Mouse (Mus musculus) hindbrain, embryonic 11.5 days (tissue): ENCODE measurements around the gene Rrp8. TPM values are rescaled to one million over a fixed set of nuclear protein-coding genes. Genes with fewer than 3 reads are reported as not detected.

Source experiments
- ATAC-seq: fragments of 200-750 bp; cut with Nextera tagmentation; 2 replicates; pipeline ENCODE4 v1.8.0; 2017; ENCODE audit warnings: mild to moderate bottlenecking, moderate TSS enrichment, moderate library complexity; ENCODE audit not compliant: low FRiP score
- DNase-seq: peaks from one replicate; pipeline ENCODE4 v3.0.0-alpha.2; 2015; ENCODE audit warnings: low spot score
- H3K27ac ChIP-seq: fragments of 300-500 bp; sonication (generic); 2 replicates; pipeline ENCODE4 v1.5.1; 2014; ENCODE audit warnings: mild to moderate bottlenecking, low read depth, low read length
- H3K27me3 ChIP-seq: fragments of 300-500 bp; sonication (generic); 2 replicates; pipeline ENCODE4 v1.6.1; 2014; ENCODE audit warnings: mild to moderate bottlenecking, low read length, moderate library complexity, mixed read lengths; ENCODE audit not compliant: control insufficient read depth, insufficient read depth
- H3K36me3 ChIP-seq: fragments of 300-500 bp; sonication (generic); 2 replicates; pipeline ENCODE4 v1.6.1; 2014; ENCODE audit warnings: mild to moderate bottlenecking, low read length, moderate library complexity, mixed read lengths; ENCODE audit not compliant: control insufficient read depth, insufficient read depth
- H3K4me1 ChIP-seq: fragments of 300-500 bp; sonication (generic); replicated peaks from 2 replicates; pipeline ENCODE4 v1.6.1; 2014; ENCODE audit warnings: low read length, mixed read lengths; ENCODE audit not compliant: control insufficient read depth, insufficient read depth
- H3K4me2 ChIP-seq: fragments of 300-500 bp; sonication (generic); replicated peaks from 2 replicates; pipeline ENCODE4 v1.6.1; 2014; ENCODE audit warnings: mild to moderate bottlenecking, low read depth, low read length
- H3K4me3 ChIP-seq: fragments of 300-500 bp; sonication (generic); 2 replicates; pipeline ENCODE4 v1.5.1; 2014; ENCODE audit warnings: low read depth, low read length
- H3K9ac ChIP-seq: fragments of 300-500 bp; sonication (generic); 2 replicates; pipeline ENCODE4 v1.6.1; 2014; ENCODE audit warnings: low read depth, low read length
- H3K9me3 ChIP-seq: fragments of 300-500 bp; sonication (generic); 2 replicates; pipeline ENCODE4 v1.6.1; 2016; ENCODE audit warnings: low read length; ENCODE audit not compliant: control insufficient read depth
- WGBS: fragments of 180-500 bp; shearing (Covaris S2); extraction: QIAGEN DNeasy Blood & Tissue Kit; methylation state at CpG from one replicate; pipeline ENCODE4 v1.1.7; 2014; 5-methylcytosine and 5-hydroxymethylcytosine counted together
- polyA plus RNA-seq: library from polyadenylated mRNA; unstranded; fragments of >200 nt; fragmentation: Nextera tagmentation; extraction: Ambion mirVana; gene quantifications from 2 replicates; pipeline ENCODE4 v1.2.1, GENCODE M21; 2014

The Rrp8 gene
- polyA plus RNA-seq, 1 experiment from 2014 or later = 33.1 TPM

GRCm38 (mm10) chr7:105733836-105734235 is 3.3 kb downstream of the Rrp8 start:
- 97% methylated on average over 11 of the region's 11 CpGs for WGBS
- Histone ChIP-seq H3K36me3 (peaks cover 2% of the 10 kb centered on the region; the same call in 1 of the 2 replicates), H3K9ac (no peak overlapping the region), H3K4me3 (no peak overlapping the region), H3K27ac (no peak overlapping the region), H3K27me3 (no peaks in the 10 kb centered on the region), H3K4me2 (no peak overlapping the region), H3K4me1 (peaks cover 4% of the 10 kb centered on the region; the same call in 1 of the 2 replicates), H3K9me3 (no peaks in the 10 kb centered on the region)
- no peak for ATAC-seq
- no peak for DNase-seq

- Histone ChIP-seq H3K4me1 (no peaks in the 10 kb centered on the region), H3K4me2 (no peak overlapping the region), H3K9ac (no peak overlapping the region), H3K9me3 (no peaks in the 10 kb centered on the region), H3K27me3 (no peaks in the 10 kb centered on the region), H3K4me3 (no peak overlapping the region), H3K27ac (no peak overlapping the region), H3K36me3 (peaks cover 2% of the 10 kb centered on the region; the same call in 1 of the 2 replicates)
- 60% methylated on average over 6 of the region's 6 CpGs for WGBS
- no peak for DNase-seq
- ATAC-seq = 0 out of 2 replicates have a peak, but pooled peaks have one; percentile 8
Measured at GRCm38 (mm10) chr7:105728701-105729428, 8.3 kb downstream of the Rrp8 start.

DNA sequence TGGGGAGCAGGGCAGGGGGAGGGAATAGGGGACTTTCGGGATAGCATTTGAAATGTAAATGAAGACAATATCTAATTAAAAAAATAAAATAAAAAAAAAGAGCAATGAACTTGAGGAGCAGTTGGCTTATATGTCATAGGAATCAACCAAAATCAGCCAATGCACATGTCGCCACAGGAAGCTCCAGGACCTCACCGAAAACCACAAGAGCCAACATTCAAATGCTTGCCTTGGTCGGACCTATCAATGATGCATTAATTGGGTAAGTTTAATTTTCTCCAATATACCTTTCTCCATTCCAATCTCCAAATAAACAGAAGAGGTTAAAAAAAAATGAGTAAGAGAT is 10.2 kb downstream of the Rrp8 start:
- Histone ChIP-seq H3K27me3 (no peaks in the 10 kb centered on the region), H3K4me2 (no peak overlapping the region), H3K4me3 (no peak overlapping the region), H3K36me3 (no peaks in the 10 kb centered on the region), H3K9me3 (no peaks in the 10 kb centered on the region), H3K4me1 (no peaks in the 10 kb centered on the region), H3K27ac (no peak overlapping the region), H3K9ac (no peak overlapping the region)
- no peak for DNase-seq
- no peak for ATAC-seq
- whole genome bisulfite sequencing = 97% methylated on average over 4 of the region's 4 CpGs

GRCm38 (mm10) chr7:105726144-105726979 is 10.8 kb downstream of the Rrp8 start:
- no peaks in the 10 kb centered on the region for H3K27me3 ChIP-seq
- no peaks in the 10 kb centered on the region for H3K9me3 ChIP-seq
- no peak overlapping the region for H3K9ac ChIP-seq
- H3K36me3 ChIP-seq = no peaks in the 10 kb centered on the region
- WGBS = 78% methylated on average over 4 of the region's 4 CpGs
- no peak overlapping the region for H3K27ac ChIP-seq
- H3K4me1 ChIP-seq = no peaks in the 10 kb centered on the region
- H3K4me3 ChIP-seq = no peak overlapping the region
- ATAC-seq (peak; percentile 78), DNase-seq (peak; percentile 67)
- no peak overlapping the region for H3K4me2 ChIP-seq

GRCm38 (mm10) chr7:105721916-105722315 is 15.3 kb downstream of the Rrp8 start:
- DNase-seq (no peak), ATAC-seq (no peak)
- Histone ChIP-seq H3K9ac (no peak overlapping the region), H3K27me3 (no peaks in the 10 kb centered on the region), H3K36me3 (no peaks in the 10 kb centered on the region), H3K4me2 (no peak overlapping the region), H3K4me1 (no peaks in the 10 kb centered on the region), H3K27ac (no peak overlapping the region), H3K4me3 (no peak overlapping the region), H3K9me3 (no peaks in the 10 kb centered on the region)
- WGBS = 81% methylated on average over 2 of the region's 2 CpGs

- no peak for DNase-seq
- no peak overlapping the region for H3K4me2 ChIP-seq
- 62% methylated on average over 3 of the region's 3 CpGs for WGBS
- no peak overlapping the region for H3K9ac ChIP-seq
- ATAC-seq = no peak
- H3K4me1 ChIP-seq = no peaks in the 10 kb centered on the region
- no peak overlapping the region for H3K27ac ChIP-seq
- H3K36me3 ChIP-seq = no peaks in the 10 kb centered on the region
- no peak overlapping the region for H3K4me3 ChIP-seq
- H3K9me3 ChIP-seq = no peaks in the 10 kb centered on the region
- H3K27me3 ChIP-seq = no peaks in the 10 kb centered on the region
Measured at GRCm38 (mm10) chr7:105715366-105715765, 21.8 kb downstream of the Rrp8 start.

GRCm38 (mm10) chr7:105708733-105709132 is 28.5 kb downstream of the Rrp8 start:
- no peak overlapping the region for H3K27ac ChIP-seq
- WGBS = 95% methylated on average over 5 of the region's 5 CpGs
- no peaks in the 10 kb centered on the region for H3K4me1 ChIP-seq
- ATAC-seq (no peak), DNase-seq (no peak)
- H3K9me3 ChIP-seq = no peaks in the 10 kb centered on the region
- H3K4me2 ChIP-seq = no peak overlapping the region
- H3K4me3 ChIP-seq = no peak overlapping the region
- no peaks in the 10 kb centered on the region for H3K27me3 ChIP-seq
- no peaks in the 10 kb centered on the region for H3K36me3 ChIP-seq
- no peak overlapping the region for H3K9ac ChIP-seq

GRCm38 (mm10) chr7:105703816-105704215 is 33.4 kb downstream of the Rrp8 start:
- H3K27ac ChIP-seq = no peak overlapping the region
- no peaks in the 10 kb centered on the region for H3K27me3 ChIP-seq
- no peak overlapping the region for H3K4me2 ChIP-seq
- no peak overlapping the region for H3K4me3 ChIP-seq
- 84% methylated on average over 4 of the region's 4 CpGs for WGBS
- H3K9me3 ChIP-seq = no peaks in the 10 kb centered on the region
- DNase-seq = no peak
- H3K9ac ChIP-seq = no peak overlapping the region
- no peaks in the 10 kb centered on the region for H3K36me3 ChIP-seq
- H3K4me1 ChIP-seq = no peaks in the 10 kb centered on the region
- ATAC-seq = no peak

DNA sequence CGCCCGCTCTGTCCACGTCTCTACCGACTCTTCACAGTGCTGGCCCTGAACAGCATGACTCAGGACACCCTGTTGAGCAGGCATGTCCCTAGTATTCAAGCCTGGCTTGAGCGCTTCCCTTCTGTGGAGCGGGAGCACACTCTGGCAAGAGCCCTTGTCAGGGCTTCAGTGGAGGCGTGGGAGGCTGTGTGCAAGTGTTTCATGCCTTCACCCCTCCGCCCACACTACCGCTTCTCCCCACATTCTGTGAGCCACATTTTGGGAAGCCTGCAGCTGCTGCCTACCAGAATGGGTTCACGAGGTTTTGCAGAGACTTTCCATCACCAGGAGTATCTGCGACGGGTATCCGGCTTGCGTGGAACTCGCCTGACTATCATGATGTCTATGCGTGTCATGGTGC is 34.0 kb downstream of the Rrp8 start:
- Histone ChIP-seq H3K36me3 (no peaks in the 10 kb centered on the region), H3K4me1 (no peaks in the 10 kb centered on the region), H3K4me3 (no peak overlapping the region), H3K27ac (no peak overlapping the region), H3K4me2 (no peak overlapping the region), H3K9me3 (no peaks in the 10 kb centered on the region), H3K27me3 (no peaks in the 10 kb centered on the region), H3K9ac (no peak overlapping the region)
- DNase-seq = no peak
- WGBS = 81% methylated on average over 16 of the region's 16 CpGs
- ATAC-seq = no peak
